Mouse (Mus musculus): Measurements from ENCODE around the gene Tubb4b.
A peak's percentile ranks its signal among the peaks of the same experiment; 100 is the strongest.

DNA sequence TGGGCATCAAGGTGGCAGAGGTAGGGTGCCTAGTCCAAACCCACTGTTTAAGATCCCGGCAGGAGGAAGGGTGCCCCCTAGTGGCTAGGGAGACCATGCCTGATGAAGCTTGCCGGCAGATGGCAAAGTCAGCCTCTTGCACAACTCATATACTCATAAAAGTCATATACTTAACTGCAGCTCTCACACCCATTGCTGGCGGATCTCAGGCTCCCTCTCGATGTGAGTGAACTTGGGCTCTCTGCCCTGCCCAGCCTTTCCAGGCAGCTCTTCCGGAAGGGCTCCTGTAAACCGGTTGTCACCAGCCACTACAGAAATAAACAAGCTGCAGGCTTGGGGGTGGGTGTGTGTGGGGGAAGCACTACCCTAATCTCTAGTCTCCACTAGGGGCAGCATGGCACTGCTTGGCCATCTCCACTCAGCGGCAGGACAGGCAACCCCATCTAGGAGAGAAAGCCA, 4.0 kb upstream of the Tubb4b start:
- TF ChIP-seq CHD2 (IDR thresholded peaks at IDR 0.05; ENCODE audit: low read depth, low read length), result no peak
- 0 out of 2 replicates have a peak, but pooled peaks have one; percentile 20 for TF ChIP-seq MAFK (IDR thresholded peaks at IDR 0.05; ENCODE audit: insufficient read depth, low read depth, low read length)
